Mouse (Mus musculus): ENCODE data around the gene Tagap.
"Not testable (repeated sequence)": the region's sequence is repeated elsewhere in the genome, so short reads cannot be mapped to it uniquely, and the experiment has no call there.

Tagap gene

DNA sequence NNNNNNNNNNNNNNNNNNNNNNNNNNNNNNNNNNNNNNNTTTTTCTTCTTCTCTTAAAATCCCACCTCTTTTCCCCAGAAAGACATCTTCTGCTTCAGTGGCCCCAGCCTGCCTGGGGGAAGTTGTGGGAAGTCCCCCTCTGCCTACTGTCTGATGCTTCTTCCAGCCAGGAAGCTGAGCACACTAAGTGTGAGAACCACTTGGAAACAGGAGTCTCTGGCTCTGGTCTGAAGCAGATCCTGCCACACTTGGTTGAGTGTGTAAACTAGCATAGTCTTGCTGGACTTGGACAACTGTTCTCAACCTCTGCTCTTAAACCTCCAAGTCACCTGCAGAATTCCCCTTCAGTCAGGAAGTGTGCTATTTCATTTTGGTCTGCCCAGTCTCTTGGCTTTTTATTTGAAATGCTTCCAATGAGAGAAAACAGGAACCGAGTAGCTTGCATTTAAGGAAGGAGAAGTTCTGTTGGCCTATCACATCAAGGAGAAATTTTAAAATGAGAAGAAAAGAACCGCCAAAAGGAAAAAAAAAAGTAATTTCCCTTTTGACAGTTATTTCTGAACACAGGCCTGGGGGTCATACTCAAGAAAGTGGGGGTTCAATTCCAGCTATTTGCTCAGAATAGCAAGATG is 11.1 kb upstream of the Tagap start:
- DNase-seq (ENCODE audit: extremely low spot score, low spot score): no peak

DNA sequence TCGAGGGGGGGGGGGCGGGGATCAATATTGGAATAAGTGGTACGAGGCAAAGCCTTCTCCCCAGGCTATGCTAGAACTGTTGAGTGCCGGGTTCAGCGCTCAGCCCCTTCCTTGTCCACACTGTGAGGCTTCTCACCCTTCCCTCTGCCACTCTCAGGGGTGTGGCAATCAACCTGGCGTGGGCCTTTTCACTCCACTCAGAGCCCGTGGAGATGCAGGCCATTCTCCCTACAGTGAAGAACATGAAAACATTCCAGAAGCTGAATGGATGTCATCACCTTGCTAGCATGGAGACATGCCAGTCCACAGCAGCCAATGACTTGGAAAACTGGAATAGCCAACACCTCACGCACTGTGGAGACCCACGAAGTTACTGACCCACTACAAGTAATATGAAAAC is 10.0 kb upstream of the Tagap start:
- no peak for DNase-seq (ENCODE audit: extremely low spot score, low spot score)

- DNase-seq (ENCODE audit: extremely low spot score, low spot score): no peak
Observed at GRCm38 (mm10) chr17:7916782-7917574, 8.8 kb upstream of the Tagap start.

- no peak for DNase-seq (ENCODE audit: extremely low spot score, low spot score)
Observed at GRCm38 (mm10) chr17:7918355-7918754, 7.4 kb upstream of the Tagap start.

DNA sequence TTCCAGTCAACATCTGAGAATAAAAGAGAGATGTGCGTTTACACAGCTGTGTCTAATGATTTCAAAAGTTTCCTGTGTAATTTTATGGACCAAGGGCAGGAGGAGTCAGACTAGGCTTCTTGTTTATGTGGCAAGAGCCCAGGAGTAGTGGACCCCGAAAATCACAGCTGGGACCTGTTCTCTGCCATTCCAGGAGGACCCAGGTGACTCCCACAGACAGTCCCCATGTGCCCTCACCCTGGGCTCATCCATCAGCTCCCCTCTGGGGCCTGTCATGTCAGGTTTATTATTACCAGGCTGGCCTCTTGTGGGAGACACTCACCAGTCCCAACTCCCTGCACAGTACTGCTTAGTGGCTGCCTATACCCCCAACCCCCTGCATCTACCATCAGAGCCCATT is 6.6 kb upstream of the Tagap start:
- no peak for DNase-seq (ENCODE audit: extremely low spot score, low spot score)

DNA sequence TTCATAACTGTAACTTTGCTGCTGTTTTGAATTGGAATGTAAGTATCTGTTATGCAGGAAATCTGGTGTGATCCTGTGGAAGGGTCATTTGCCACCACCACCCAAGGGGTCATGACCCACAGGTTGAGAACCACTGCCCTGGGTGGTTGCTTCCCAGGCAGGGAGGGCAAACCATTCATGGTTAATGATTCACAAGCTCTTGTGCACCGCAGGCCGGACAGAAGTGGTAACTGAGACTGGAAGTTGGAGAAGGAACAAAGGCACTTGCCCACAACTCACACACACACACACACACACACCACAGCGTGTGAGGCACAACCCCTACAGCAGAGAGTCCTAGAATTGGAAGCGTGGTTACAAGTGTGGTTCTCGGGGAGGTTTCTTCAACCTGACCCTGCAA is 3.2 kb upstream of the Tagap start:
- no peak for DNase-seq (ENCODE audit: extremely low spot score, low spot score)

GRCm38 (mm10) chr17:7924185-7924725 is 1.5 kb upstream of the Tagap start:
- DNase-seq (ENCODE audit: extremely low spot score, low spot score): no peak

DNA sequence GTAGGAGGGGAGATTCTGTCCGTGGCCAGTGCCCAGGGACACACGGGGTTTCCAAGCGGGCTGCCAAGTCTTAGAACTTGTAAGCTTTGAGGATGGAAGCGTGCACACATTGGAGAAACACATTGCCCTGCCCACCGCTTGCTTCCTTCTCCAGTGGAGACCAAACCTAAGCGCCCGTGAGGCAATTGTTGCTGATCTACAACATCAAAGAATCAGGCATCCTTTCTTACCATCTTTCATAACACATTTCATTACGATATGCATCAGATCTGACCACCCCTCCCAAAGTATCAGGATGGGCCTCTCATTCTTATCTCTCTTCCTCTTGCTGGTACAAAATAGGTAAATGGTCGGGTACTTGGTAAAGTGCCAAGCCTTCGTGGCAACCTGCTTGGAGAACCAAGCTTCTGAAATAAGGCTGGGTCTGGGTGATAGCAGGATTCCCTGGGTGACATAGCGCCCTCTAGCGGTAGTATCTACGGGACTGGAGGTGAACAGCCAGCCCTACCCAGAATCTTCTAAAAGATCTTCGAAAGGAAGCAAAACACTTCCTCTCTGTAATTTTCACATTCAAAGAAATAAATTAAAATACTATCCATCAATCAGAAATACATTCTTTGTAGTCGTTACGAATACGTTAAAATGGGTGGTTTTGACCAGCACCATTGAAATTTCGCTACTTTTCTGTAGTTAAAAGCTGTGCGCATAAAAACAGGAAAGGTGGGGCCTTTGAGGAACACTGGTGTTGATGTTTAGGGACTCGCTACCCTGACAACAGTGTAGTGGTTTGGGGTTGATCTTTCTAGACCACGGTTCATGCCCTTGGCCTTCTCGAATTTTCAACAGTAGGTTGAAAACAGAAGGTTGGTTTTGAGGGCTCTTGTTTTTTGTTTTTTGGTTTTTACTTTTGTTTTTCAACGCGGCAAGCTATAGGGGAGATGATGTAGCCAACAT is 2.1 kb downstream of the Tagap start:
- DNase-seq (ENCODE audit: extremely low spot score, low spot score): peak; percentile 47

- no peak for DNase-seq (ENCODE audit: extremely low spot score, low spot score)
Observed at GRCm38 (mm10) chr17:7928662-7929061, 2.9 kb downstream of the Tagap start.

DNA sequence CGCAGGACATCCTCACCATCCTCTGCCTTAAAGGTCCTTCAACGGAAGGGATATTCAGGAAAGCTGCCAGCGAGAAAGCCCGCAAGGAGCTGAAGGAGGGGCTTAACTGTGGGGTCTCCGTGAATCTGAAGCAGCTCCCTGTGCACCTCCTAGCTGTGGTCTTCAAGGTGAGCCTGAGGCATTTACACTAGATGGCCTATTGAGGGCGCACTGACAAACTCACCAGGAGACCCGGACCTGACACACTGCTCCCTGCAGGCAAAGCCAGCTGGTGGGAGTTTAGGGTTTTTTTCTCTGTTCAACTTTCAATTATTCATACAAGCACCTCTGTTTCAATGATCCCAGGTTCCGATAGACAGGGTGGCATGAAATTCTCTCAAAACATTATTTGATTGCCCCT is 3.5 kb downstream of the Tagap start:
- no peak for DNase-seq (ENCODE audit: extremely low spot score, low spot score)

DNA sequence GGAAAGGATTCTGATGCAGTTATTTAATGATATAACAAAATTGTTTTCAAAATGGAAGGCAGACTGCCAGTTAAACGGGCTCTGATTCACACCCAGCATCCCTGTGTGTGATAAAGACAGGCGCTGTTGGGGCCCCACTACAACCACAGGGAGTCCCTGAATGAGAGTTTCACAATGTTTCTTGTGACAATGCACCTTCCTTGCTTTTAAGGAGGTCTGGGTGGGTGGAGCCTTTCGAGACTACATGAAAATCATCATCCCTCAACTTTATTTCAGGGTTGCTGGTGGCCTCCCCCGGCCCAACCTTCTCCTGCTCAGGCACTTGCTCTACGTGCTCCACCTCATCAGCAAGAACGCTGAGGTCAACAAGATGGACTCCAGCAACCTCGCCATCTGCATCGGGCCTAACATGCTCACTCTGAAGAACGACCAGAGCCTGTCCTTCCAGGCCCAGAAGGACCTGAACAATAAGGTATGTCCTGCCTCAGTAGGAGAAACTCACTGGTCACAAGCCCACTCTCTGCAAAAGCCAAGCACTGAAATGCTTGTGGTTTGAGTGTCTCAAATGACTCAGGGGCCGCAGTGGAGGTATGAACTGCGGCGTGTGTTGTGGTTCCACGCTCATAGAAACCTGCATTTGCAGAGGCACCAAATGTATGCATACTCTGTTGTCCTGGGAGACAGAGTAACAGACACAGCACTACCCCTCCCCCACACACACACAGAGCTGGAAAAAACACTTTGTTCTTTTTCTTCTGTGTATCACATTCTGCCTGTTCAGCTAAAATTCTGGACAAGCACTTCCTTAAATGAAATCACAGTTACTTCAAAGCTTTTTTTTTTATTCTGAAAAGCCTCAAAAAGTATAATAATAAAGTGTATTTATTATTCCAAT is 5.5 kb downstream of the Tagap start:
- no peak for DNase-seq (ENCODE audit: extremely low spot score, low spot score)

DNA sequence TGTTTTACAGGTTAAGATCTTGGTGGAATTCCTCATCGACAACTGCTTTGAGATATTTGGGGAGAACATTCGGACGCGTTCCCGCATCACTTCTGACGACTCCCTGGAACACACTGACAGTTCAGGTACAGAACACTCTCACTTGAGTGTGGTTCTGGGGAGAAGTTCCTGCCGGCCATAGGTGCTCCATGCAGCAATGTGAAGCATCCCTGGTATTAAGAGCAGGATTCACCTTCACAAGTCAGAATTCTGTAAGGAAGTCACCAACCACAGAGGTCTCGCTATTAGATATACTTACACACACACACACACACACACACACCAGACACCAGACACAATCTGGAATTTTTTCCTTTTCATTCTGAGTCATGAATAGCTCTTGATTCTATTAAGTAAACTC is 6.3 kb downstream of the Tagap start:
- not testable (repeated sequence) for DNase-seq (ENCODE audit: extremely low spot score, low spot score)

DNA sequence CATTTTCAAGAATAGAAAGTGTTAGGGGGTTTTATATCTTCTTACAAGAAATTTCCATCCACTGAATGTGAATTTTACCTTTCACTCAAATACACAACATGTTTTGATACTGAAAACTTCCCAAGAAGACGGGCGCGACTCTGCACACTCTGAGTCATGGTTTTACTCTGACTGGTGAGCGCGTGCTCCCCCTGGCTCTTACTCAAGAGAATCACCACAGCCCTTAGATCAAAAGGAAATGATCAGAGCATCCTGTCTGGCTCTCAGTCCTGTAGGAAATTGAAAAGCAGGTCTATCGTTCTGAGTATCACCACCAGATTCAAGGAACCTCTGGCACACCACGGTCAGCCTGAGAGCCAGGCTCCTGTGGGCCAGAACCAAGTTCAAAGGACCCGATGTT is 13.8 kb downstream of the Tagap start:
- DNase-seq (ENCODE audit: extremely low spot score, low spot score): no peak

- peak; percentile 92 for DNase-seq (ENCODE audit: extremely low spot score, low spot score)
Observed at GRCm38 (mm10) chr17:7945117-7946052, 19.6 kb downstream of the Tagap start, which contains the start of gene Rsph3a. TSS of gene Rsph3a (plus strand) at chr17:7945614.

DNA sequence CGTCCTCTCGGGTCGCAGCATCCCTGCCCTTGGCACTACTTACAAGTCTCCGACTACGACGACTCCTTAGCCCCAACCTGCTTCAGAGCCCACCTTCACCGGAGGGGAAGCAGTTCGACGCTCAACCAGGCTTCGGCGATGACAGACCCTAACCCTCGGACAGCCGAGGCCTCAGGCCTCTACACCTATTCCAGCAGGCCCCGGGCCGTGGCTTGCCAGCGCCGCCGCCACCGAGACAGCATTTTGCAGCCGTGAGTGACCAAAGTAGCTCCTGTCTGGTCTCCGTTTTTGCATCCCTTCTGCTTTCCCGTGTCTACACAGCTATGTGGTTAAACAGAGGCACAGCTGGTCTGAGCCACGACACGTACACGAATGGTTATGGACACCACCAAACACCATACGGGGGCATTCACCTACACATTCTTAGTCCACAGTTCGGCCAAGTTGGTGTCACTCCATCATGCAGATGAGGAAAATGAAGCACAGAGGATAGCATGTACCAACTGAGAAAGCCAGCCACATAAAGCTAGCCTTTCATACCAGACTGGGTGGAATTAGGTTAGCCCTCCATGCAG is 20.3 kb downstream of the Tagap start:
- not testable (repeated sequence) for DNase-seq (ENCODE audit: extremely low spot score, low spot score)

- not testable (repeated sequence) for DNase-seq (ENCODE audit: extremely low spot score, low spot score)
Observed at GRCm38 (mm10) chr17:7951333-7951732, 25.5 kb downstream of the Tagap start.

- DNase-seq (ENCODE audit: extremely low spot score, low spot score): not testable (repeated sequence)
Observed at GRCm38 (mm10) chr17:7957242-7957641, 31.4 kb downstream of the Tagap start.

- DNase-seq (ENCODE audit: extremely low spot score, low spot score): not testable (repeated sequence)
Observed at GRCm38 (mm10) chr17:7963333-7963732, 37.5 kb downstream of the Tagap start.

GRCm38 (mm10) chr17:7964398-7964797 is 38.6 kb downstream of the Tagap start:
- DNase-seq (ENCODE audit: extremely low spot score, low spot score): not testable (repeated sequence)

Measured in neural tube, embryonic 10.5 days (tissue).